Mouse (Mus musculus) adrenal gland, postnatal 36 days (tissue): ENCODE measurements at regions not wholly inside any gene's neighbourhood (a gene's known extent, or its start where the extent isn't known, plus 50 kb on each side); places are given as distances from the start of the nearest gene placed in this dataset.

ENCODE experiments used
- DNase-seq, 2 experiments: peaks; one replicate each; pipeline ENCODE4 v3.0.0; 2021; ENCODE audit warnings: mixed read lengths in 1 of 2

GRCm38 (mm10) chr13:103683169-103683568 lies 91.2 kb downstream of the Srek1 start:
- DNase-seq: no peak

GRCm38 (mm10) chr13:103680740-103681139 lies 93.7 kb downstream of the Srek1 start:
- DNase-seq: no peak

DNA sequence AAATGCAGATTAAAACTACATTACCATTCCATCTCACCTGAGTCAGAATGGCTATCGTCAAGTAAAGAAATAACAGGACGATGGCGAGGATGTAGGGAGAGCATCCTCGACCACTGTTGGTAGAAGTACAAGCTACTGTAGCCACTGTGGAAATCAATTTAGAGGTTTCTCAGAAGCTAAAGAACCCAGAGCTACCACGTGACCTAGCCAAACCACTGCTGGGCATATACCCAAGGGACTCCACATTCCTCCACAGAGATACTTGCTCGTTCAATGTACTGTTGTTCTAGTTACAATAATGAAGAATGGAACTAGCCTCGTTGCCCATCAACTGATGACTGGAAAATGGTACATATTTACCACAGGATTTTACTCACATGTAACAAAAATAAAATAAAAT lies 94.4 kb downstream of the Srek1 start:
- no peak for DNase-seq

DNA sequence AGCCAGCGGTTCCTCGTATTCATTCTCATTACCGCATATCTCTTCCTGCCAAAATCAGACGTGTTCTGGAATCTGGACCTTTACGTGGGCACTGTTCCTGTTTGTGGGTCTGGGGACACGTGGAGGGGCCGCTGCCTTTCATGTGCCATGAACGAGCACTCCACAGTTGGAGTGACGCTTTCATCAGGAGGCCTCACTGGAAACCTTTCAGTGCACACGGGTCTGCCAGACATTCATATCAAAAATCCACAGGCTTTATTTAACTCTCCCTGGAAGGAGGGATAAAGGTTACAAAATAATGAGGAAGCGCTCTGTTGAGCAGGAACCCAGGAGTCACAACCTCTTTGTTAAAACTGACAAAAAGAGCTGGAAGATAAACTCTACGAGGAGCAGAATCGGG lies 97.6 kb downstream of the Srek1 start:
- no peak for DNase-seq

- DNase-seq: no peak
Measured at GRCm38 (mm10) chr13:103676221-103676620, 98.2 kb downstream of the Srek1 start.

DNA sequence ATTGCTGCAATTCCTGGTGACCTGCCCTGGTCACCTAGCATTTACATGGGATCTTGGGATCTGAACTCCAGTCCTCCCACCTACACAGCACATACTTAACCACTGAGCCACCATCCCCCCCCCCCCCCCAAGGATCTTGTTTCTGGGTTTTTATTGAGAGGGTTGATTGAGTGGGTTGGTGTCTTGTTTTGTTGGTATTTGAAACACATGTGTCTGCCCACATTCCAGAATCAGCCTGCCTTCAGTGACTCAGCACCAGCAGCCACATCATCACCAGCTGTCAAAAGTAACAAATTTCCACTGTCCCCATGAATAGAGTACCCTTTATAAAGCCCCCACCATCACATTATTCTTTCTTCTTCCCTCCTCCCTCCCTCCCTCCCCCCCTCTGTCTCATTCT lies 103.8 kb downstream of the Srek1 start:
- peak in 1 of 2 experiments; percentile 26 for DNase-seq

GRCm38 (mm10) chr13:103669856-103670255 lies 104.6 kb downstream of the Srek1 start:
- no peak for DNase-seq

DNA sequence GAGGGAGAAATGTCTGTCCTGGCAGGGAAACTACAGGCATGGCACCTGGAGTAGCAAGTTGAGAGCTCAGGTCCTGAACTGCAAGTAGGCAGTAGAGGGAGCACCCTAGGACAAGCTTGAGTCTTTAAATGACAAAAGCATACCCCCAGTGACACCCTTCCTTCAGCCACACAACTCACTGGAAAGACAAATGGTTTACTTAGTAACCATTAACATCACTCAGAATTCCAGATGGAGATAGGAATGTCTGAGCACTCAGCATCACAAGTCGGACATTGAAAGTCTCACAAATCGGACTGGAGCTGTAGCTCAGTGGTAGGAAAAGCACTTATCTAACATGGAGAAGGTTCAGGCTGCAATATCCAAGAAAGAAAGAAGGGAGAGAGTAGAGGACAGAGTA lies 106.7 kb downstream of the Srek1 start:
- DNase-seq: no peak

- no peak for DNase-seq
Measured at GRCm38 (mm10) chr13:103660248-103660996, 114.0 kb downstream of the Srek1 start.

GRCm38 (mm10) chr13:103655966-103656365 lies 118.4 kb downstream of the Srek1 start:
- DNase-seq: no peak

DNA sequence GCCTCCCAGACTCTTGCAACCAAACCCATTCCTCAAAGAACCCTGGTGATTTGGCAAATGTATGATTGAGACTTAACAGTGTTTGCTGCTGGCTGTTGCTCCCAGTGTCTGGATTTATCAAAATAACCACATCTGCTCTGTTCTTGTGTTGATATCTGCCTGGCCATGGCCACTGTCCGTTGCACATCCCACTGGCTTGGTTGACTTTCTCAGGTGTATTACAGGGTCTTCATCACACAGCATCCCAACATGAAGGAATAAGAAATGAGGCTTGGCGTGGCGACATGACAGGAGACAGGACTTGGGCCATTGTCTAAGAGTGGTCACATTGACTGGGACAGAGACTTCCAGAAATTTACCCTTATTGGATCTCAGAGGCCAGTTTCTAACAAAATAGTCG lies 121.2 kb downstream of the Srek1 start:
- DNase-seq: no peak

DNA sequence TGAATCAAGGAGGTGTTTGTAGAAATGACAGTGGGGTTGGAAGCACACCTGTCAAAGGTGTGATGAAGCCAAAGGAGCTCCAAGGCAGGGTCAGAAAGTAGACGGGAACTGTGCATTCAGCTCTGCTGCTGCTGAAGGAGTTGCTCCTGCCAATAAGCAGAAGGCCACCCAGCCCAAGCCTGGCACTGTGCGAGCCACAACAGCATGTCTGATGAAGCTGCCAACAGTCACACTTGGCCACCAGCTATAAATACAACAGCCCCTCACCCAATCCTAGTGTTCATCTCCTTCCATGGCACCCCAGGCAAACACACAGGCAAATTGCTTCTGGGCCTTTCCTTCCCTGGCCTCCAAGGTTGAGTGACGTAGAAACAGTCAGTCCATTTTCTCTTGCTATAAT lies 125.0 kb downstream of the Srek1 start:
- no peak for DNase-seq

- DNase-seq: no peak
Measured at GRCm38 (mm10) chr13:103648016-103648415, 126.4 kb downstream of the Srek1 start.

DNA sequence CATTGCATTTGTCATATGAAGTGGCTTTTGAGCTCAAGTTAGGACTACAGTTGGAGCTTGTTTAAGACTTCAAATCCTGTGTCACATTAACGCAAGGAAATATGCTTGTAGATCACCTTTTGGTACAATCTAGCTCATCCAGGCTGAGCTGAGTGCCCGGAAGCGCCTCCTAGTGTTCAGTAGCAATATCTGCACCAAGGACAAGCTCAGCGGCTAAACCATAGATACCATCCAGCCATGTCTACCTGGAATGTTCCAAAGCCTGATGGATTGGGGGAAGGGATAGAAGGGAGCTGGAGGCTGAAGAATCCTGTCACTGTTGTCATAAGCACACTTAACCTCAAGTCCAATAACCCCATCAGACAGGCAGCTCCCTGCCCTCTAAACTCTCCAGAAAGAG lies 128.4 kb downstream of the Srek1 start:
- DNase-seq: peak; percentile 20 to 40

- peak; percentile 59 to 73 for DNase-seq
Measured at GRCm38 (mm10) chr13:103643993-103644722, 130.2 kb downstream of the Srek1 start.

DNA sequence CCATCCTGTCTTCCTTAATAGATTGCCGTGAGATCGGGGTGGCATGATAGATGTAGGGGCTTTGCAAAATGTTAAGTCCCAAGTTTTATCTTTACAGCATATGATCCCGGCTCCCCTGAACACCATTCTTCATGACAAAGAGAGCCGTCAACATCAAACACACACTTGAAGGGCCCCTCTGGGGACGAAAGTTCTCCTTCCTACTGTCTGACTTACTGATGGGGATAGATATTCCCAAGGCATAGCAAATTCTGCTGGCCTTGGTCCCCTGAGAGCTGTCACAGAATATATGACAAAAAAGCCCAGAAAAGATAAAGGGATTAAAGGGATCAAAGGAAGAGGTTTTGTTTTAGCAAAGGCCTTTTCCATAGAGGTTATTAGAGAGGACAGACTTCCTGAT lies 130.9 kb downstream of the Srek1 start:
- no peak for DNase-seq

DNA sequence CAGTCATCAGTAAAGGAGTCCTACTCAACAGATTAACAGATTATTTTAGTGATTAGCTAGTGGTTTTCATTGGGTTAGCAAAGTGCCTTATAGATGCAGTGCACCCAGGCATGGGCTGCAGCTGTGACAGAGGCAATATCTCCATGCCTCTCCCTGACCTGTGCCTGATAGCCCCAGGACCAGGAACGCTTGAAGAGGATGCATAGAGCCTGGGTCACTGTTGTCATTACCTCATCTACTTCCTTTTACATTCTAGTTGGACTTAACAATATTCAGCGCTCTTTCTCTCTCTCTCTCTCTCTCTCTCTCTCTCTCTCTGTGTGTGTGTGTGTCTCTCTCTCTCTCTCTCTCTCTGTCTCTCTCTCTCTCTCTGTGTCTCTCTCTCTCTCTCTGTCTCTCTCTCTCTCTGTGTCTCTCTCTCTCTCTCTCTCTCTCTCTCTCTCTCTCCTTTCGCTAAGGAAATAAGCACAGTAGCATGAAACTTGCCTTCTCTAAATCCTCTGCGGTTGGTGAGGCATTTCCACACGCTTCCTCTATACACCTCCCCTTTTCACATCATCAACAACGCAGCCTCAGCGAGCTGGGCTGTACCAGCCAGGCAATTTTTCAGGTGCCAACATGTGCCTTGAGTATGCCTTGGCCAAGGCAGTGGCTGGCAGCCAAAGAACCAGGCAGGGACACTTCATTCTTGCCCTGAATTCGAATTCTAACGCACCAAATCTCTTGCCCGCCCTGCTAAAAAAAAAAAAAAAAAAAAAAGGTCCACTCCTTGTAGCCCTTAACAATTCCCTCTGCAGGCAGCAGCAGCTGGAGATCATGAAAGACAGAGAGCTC lies 131.6 kb downstream of the Srek1 start:
- peak; percentile 46 to 70 for DNase-seq

DNA sequence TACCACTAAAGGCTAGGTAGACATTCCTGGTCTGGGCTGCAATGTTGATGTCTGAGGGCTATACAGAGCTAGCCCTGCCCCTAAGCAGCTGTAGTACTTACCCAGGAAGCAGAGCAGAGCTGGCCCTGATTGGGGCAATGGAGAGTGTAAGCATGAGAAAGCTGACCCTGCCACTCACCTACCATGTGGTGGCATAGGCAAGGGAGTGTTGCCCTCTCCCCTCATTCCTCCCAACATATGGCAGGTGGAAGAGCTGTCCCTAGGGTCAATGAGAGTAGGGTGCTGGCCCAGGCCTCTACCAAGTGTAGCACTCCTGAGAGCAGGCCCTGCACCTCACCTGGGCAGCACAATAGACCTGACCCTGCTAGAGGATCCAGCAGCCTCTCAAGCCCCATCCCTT lies 136.4 kb downstream of the Srek1 start:
- no peak for DNase-seq

DNA sequence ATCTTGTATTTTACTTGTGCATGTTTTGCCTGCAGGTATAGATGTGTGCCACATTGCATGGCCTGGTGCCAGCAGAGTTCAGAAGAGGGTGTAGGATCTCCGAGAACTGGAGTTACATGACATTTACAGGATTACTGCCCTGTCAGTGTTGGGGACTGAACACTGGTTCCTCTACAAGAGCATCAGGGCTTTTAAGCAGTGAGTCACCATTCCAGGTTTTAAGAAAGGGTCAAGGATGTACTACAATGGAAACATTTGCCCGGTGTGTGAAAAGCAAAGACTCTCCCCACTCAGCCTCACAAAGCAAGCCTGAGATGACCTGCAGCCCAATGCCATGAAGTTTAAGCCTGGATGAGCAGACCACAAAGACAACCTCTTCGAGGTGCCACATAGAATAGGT lies 137.0 kb downstream of the Srek1 start:
- DNase-seq: no peak

GRCm38 (mm10) chr13:103636595-103636994 lies 137.8 kb downstream of the Srek1 start:
- no peak for DNase-seq

DNA sequence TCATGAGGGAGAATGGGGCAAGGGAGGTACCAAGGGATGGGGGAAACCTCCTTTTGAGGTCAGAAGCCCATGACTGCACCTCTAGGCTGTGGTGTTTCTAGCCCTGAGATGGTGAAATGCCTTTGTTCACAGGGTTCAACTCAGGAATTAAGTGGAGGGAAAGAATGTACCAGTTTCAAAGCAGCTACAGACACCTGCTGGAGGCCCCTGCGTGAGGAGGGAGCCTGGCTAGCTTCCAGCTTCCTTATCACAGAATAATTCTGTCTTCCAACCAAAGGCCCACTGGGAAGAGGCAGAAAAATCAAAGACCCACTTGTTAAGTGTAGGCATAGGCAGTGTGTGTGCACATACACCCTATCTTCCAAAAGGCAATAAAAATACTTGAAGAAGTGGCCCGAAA lies 150.6 kb downstream of the Srek1 start:
- DNase-seq: no peak

DNA sequence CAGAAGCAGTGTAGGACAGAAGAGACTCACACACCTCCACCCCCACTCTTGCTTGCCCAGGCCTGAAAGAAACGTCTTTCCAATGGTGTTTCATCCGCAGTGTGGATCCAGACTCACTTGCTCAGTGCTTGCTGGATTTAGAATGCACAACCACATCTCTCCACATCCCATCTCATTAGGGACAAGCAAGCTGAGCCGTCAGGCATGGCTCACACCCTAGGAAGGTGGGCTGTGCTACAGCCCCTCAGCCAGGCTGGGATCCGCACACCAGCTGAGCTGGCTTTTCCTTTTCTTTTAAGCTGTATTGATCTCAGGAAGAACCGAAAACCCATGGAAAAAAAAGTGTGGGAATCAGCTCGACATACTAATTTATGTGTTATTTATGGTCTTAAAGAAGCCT lies 151.1 kb downstream of the Srek1 start:
- no peak for DNase-seq

DNA sequence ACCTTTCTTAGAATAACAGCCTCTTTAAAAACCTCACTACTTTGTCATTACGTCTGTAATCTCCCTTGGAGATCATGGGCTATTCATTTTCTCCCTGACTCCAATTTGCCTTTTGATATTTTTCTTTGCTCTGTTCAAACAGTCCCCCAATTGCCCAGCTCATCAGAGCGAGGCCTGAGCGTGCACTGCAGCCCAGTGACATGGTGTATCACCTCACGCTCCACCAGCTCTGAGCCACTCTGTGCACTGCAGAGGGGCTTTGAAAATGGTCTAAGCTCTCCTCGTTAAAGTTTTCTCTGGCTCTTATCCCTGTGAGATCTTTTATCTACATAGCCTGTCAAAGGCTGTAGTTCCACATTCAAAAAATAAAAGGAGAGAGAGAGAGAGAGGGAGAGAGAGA lies 152.1 kb downstream of the Srek1 start:
- DNase-seq: no peak
